Mouse (Mus musculus) heart, adult 2 months (tissue): ENCODE data around the gene Cul1.

ENCODE experiments used
- CTCF ChIP-seq: fragments of 200-600 bp; IDR thresholded peaks from 2 replicates; pipeline ENCODE4 v1.8.1; 2022; ENCODE audit warnings: antibody characterized with exemption, mild to moderate bottlenecking, moderate library complexity
- EP300 ChIP-seq: fragments of 200-500 bp; IDR thresholded peaks from 2 replicates; pipeline ENCODE4 v1.6.1; 2011; ENCODE audit warnings: low read depth, low read length, control low read depth; ENCODE audit not compliant: insufficient read depth

GRCm38 (mm10) chr6:47418691-47419090, 34.5 kb upstream of the Cul1 start:
- TF ChIP-seq CTCF (no peak), EP300 (no peak)
